Mouse (Mus musculus) macrophage (primary cell): Measurements from ENCODE around the gene Jade2. TPM values are rescaled to one million over a fixed set of nuclear protein-coding genes. Genes with fewer than 3 reads are reported as not detected.
A peak's percentile ranks its signal among the peaks of the same experiment; 100 is the strongest.

Source experiments
- H3K27ac ChIP-seq: fragments of 350-480 bp; formaldehyde crosslinking; 2 replicates; pipeline ENCODE4 v1.9.0; 2021
- H3K36me3 ChIP-seq: fragments of 350-480 bp; formaldehyde crosslinking; 2 replicates; pipeline ENCODE4 v1.9.0; 2021; ENCODE audit errors: inconsistent target
- H3K4me3 ChIP-seq: fragments of 350-480 bp; formaldehyde crosslinking; 2 replicates; pipeline ENCODE4 v1.9.0; 2021; ENCODE audit errors: inconsistent target
- H3K79me2 ChIP-seq: fragments of 350-480 bp; formaldehyde crosslinking; 2 replicates; pipeline ENCODE4 v1.9.0; 2021; ENCODE audit errors: inconsistent target
- WGBS: methylation state at CpG from one replicate; pipeline ENCODE4 v1.1.7; 2026; ENCODE audit warnings: inconsistent platforms; ENCODE audit not compliant: missing documents; 5-methylcytosine and 5-hydroxymethylcytosine counted together
- polyA plus RNA-seq: library from polyadenylated mRNA; stranded (reverse); fragments of 250-400 nt; gene quantifications from 3 replicates; pipeline ENCODE4 v1.2.4, GENCODE M21; 2018; ENCODE audit warnings: inconsistent platforms

Gene Jade2
- polyA plus RNA-seq, 1 experiment from 2014 or later, result 30.8 TPM

DNA sequence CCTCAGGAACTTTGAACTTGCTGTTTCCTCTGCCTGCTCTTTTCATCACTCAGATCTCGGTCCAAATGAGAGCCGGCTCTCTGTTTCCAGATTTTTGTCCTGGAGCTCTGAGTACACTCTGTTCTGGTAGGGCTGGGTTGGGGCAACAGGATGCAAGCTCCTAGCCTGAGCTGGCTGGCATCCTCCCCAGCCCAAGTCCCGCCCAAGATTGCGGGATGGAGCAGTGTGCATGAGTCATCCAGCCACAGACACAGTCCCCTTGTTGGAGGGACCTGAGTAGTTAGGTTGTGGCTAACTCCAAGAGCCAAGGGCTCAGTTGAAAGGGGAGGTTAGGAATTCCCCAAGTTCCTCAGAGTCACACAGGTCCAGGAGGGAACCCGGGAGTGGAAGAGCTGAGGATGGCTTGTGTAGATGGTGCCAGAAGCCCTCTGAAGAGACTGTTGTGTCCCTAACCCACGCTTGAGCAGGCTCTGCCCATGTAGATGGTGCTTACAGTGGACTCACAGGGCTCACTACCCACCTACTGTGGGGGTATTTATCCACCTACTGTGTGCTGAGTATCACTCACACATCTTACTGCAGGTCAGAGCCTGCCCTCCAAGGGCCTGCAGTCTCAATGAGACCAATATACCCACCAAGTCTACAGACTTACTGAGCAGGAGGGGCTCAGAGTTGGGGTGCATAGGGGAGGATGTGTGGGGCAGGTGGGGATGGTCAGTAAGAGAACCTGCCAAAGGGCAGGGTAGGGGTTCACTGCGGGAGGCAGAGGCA, 17.0 kb upstream of the Jade2 start:
- Histone ChIP-seq H3K4me3 (no peak overlapping the region), H3K27ac (peak overlapping the region; percentile 40), H3K36me3 (no peaks in the 10 kb centered on the region), H3K79me2 (no peaks in the 10 kb centered on the region)
- 42% methylated on average over 6 of the region's 7 CpGs for WGBS

DNA sequence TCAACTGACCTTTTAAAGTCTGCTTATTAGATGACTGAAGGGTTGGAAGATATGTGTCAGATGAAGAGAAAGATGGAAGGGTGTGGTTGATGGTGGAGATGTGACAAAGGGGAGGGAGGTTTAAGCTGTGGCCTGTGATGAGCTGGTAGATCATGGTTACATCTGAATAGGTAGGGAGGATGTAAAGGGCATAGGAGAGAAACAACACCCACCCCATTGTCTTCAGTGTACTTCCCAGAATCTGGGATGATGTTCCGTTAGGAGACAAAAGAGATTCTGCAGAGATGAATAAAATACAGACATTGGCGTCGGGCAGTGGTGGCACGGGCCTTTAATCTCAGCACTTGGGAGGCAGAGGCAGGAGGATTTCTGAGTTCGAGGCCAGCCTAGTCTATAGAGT, 15.7 kb upstream of the Jade2 start:
- Histone ChIP-seq H3K36me3 (no peaks in the 10 kb centered on the region), H3K4me3 (no peak overlapping the region), H3K27ac (no peak overlapping the region), H3K79me2 (no peaks in the 10 kb centered on the region)
- 94% methylated on average over 5 of the region's 5 CpGs for WGBS

DNA sequence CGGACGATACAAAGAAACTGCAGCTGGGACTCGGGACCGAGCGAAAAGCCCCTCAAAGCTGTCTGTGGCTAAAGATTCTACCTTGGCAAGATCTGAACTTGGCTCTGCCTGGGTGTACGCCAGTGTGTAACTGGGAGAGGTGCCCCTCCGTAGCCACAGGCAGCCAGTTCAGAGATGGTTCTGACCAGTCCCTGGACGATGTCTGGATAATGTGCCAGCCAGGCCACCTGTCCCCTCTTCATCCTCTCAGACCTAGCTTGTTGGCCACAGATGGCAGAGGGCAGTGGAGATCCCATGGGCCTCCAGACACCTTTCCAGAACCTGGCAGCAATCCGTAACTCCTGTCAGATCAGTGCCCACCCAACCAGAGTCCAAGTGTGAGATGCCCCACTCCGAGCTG, 9.8 kb upstream of the Jade2 start:
- H3K36me3 ChIP-seq, result no peaks in the 10 kb centered on the region
- no peak overlapping the region for H3K4me3 ChIP-seq
- no peak overlapping the region for H3K27ac ChIP-seq
- WGBS, result 96% methylated on average over 10 of the region's 10 CpGs
- H3K79me2 ChIP-seq, result no peaks in the 10 kb centered on the region

DNA sequence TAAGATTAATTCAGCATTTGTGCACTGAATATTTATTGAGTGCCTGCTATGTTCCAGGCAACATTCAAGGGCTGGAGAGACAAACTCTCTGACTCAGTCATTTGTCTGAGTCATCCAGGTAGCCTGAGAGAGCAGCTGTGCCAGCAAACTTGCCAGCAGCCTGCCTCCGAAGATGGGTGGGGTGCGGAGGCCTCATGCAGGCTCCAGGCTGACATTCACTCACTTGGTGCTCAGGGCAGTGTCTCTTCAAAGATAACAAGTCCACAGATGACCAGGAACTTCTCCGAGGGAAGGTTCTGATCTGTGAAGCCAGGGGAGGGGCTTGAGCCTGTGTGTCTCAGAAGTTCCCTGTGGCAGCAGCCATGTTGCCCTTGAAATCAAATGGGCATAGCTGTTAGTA, 8.6 kb upstream of the Jade2 start:
- Histone ChIP-seq H3K36me3 (no peaks in the 10 kb centered on the region), H3K27ac (no peak overlapping the region), H3K4me3 (no peak overlapping the region), H3K79me2 (no peaks in the 10 kb centered on the region)
- WGBS, result 84% methylated on average over 3 of the region's 3 CpGs

DNA sequence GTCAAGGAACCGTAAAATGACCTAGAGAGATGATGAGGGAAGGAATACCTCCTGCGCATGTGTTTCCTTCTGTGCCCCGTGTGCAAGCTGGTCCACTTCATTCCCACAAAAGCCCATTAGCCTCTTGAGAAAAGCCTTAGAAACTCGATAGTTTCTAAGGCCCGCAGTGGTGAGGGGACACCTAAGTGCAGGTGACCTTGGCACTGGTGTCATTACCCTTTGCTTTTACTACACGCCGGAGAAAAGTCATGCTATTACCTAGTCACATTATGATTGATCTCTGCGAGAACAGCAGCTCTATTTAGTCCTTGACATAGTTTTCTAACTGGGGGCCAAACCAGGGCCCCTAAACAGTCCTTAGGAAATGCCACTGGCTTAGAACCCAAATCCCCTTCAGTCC, 3.2 kb upstream of the Jade2 start:
- no peaks in the 10 kb centered on the region for H3K79me2 ChIP-seq
- H3K27ac ChIP-seq, result no peak overlapping the region
- WGBS, result 91% methylated on average over 8 of the region's 8 CpGs
- H3K4me3 ChIP-seq, result no peak overlapping the region
- no peaks in the 10 kb centered on the region for H3K36me3 ChIP-seq

DNA sequence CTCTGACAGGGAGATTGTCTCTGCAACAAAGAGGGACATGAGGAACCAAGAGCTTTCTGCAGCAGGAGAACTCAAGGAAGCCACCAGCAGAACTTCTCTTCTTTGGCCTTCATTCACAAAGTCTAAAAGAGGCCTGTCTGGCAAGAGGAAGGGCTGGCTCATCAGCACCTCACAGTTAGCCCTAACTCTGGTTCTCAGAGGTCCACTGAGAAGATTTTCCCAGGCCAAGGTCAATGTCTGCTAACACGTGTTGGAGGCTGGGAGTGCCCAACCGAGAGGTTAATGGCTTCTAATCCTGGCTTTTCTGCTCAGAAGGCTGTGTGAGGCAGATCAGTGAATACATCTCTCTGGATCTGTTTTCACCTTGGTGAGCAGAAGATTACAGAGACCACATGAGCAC, 2.1 kb upstream of the Jade2 start:
- WGBS, result 81% methylated on average over 2 of the region's 2 CpGs
- Histone ChIP-seq H3K27ac (peak overlapping the region; percentile 95), H3K79me2 (peaks cover 7% of the 10 kb centered on the region), H3K4me3 (no peak overlapping the region), H3K36me3 (no peaks in the 10 kb centered on the region)

DNA sequence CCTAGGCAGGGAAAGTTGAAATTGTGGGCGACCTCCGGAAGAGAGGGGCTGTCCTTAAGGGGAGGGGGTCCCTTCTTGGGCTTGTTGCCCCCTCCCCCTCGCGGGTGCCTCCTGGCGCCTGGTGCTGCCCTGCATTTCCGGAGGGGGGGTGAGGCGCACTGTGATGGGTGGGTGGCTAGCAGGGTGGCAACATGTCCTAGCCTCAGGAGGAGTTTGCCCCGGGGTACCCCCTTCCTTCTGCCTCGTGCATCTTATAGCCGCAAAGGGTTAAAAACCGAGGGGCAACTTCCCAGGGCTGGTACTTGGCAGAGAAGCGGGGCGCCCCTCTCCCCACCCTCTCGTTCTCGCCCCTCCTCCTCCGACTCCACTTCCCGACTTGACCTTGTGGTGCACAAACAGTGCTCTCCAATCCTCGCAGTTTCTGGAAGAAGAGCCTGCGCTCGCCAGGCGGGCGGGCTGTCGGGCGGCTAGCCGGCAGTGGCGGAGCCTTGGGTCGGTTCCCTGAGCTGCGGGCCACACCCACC, 1.1 kb upstream of the Jade2 start:
- H3K4me3 ChIP-seq, result peak overlapping the region; percentile 56
- WGBS, result 4% methylated on average over 26 of the region's 28 CpGs
- peak overlapping the region; percentile 95 for H3K27ac ChIP-seq

DNA sequence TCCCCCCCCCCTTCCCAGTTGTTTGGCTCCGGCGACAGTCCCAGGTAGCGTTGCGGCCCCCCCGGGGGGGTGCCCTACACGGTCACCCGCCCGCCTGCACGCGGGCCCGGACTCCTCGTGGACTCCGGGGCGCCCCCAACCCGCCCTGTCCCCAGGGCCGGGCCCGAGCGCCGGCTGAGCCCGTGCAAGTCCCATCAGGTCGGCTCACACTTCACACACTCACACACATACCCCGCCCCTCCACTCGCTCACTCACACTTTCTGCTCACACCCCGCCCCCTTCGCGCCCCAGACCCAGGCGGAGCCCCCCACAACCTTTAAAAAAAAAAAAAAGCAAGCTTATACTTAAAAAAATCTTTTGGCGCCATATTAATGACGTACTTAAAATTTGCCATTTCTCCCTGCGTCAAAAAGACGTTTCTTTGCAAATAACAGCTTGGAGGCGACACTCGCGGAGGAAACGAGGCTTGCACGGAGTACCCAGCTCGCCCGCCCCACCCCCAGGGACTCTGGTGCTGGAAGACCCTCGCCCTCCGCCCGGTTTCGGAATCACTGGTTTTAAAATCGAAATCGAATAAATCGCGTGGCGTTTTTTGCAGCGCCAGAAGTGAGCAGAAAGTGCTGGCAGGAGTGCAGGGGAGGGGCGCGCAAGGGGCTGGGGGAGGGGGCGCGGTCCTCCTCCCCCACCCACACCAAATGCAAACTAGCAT, 520 bp upstream of the Jade2 start:
- H3K79me2 ChIP-seq, result peaks cover 23% of the 10 kb centered on the region

More for the DNA sequence above, 1.1 kb upstream of the Jade2 start:
- Histone ChIP-seq H3K79me2 (peaks cover 17% of the 10 kb centered on the region), H3K36me3 (no peaks in the 10 kb centered on the region)

DNA sequence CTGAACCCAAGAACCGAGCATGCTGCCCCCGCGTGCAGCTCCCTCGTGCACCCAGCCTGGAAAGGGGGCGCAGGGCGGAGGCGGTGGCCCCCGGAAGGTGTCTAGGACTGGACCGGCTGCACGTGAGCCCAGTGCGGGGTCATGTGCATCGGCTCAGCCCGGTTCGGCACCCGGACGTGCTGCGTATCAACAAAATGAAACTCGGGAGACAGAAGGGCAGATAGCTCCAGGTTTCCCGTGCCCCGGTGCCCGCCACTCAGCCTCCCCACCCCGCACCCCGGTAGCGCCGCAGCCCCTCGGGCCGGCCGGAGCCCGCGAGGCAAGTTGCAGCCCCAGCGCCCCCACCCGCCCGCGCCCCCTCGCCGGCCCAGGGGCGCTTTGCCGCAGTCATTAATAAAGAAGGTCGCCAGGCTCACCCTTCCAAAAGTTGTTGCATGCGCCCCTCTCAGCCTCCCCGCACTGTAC, 805 bp downstream of the Jade2 start:
- peak overlapping the region; percentile 75 for H3K27ac ChIP-seq
- peak overlapping the region; percentile 56 for H3K4me3 ChIP-seq
- peaks cover 37% of the 10 kb centered on the region for H3K79me2 ChIP-seq
- under 1% methylated on average over 39 of the region's 41 CpGs for WGBS
- H3K36me3 ChIP-seq, result no peaks in the 10 kb centered on the region

More for the DNA sequence above, 520 bp upstream of the Jade2 start:
- Histone ChIP-seq H3K4me3 (peak overlapping the region; percentile 56), H3K27ac (peak overlapping the region; percentile 95), H3K36me3 (no peaks in the 10 kb centered on the region)
- 3% methylated on average over 46 of the region's 52 CpGs for WGBS

DNA sequence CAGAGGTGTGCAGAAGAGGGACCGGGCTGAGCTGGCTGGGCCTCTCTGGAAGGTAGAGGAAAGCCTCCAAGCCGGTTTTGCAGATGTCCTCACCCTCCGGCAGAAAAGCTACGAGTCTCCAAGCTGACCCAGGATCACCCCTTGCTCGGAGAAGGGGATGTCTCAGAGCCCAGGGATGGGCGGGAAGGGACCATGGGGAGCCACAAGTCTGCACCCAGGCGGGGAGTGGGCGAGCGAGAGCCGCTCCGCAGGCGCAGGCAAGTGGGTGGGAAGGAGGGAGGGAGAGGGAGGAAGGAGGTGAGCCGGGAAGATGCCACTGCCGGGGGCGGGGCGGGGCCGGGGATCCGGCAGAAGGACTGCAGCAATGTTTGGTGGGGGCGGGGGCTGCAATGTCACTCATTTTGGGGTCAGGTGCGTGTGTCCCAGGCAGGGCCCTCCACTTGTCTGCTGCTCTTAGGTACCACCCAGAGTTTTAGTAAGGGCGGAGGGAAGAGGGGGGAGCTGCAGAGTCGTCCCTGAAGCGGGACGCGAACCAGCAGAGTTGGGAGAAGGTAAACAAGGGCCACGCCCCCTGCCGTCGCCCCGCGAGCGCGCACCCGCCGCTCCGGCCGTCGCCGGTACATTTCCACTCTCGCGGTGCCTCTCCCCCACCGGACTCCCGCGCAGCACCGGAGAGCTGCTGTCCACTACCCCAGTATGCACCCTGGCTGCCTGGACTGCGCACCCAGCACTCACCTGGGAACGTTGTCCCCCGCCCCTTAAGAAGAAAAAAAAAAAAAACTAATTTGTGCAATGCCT, 1.4 kb downstream of the Jade2 start:
- no peaks in the 10 kb centered on the region for H3K36me3 ChIP-seq
- WGBS, result 2% methylated on average over 43 of the region's 47 CpGs
- H3K4me3 ChIP-seq, result peak overlapping the region; percentile 56
- H3K27ac ChIP-seq, result peak overlapping the region; percentile 75
- peaks cover 43% of the 10 kb centered on the region for H3K79me2 ChIP-seq

DNA sequence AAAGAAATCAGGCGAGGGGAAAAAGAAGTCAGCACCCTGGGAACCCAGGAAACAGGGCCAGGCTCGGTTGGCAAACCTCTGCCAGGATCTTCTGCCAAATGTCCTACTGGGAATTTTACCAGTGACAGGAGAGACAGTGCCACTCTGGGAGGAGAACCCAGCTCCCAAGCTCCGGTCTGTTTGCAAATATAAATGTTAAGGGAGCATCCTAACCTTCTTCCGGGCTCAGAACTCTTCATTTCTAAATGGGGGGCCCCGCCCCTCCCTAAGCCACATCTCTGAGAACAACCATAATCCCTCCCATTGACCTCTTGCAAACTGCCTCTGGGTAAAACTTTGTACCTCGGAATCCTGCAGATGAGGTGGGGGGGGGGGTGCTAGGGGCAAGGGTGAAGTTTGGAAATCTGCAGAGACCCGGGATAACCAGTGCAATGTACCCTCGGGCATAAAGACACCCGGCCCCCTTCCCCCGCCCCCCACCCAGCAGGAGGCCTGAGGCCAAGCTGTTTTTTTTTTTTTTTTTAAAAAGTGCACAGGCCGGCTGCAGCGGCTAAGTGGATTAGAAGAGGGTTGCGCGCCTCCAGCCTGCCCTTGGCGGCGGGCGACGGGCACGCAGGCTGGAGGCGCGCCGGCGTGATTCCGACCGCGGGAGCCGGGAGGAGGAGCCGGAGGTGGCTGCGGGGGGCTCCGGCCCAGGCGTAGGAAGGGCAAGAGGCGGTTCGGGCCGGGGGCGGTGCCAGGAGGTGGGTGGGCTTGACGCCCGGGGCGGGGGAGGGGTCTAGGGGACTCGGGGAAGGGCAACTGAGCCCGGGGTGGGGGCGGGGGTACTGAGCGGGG, 2.3 kb downstream of the Jade2 start:
- H3K27ac ChIP-seq, result peak overlapping the region; percentile 75
- peaks cover 51% of the 10 kb centered on the region for H3K79me2 ChIP-seq
- 17% methylated on average over 16 of the region's 42 CpGs for WGBS
- no peaks in the 10 kb centered on the region for H3K36me3 ChIP-seq
- H3K4me3 ChIP-seq, result peak overlapping the region; percentile 56

DNA sequence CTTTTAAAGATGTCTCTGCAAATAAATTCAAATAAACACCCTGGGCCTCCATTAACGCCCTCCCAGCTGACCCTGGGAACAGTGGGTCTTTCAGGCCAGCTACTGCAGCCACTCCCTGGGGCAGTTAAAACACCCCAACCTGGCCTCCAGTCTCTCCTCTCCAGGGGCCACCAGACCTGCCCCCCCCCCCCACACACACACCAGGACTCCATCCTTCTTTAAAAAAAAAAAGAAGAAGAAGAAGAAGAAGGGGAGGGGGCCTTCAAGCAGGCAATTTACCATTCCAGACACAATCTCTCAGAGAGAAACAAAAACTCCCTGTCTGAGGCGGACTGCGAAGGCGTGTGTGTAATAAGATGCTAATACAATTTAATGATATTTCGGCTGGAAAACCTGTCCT, 4.9 kb downstream of the Jade2 start:
- WGBS, result 98% methylated on average over 5 of the region's 5 CpGs
- Histone ChIP-seq H3K36me3 (peaks cover 15% of the 10 kb centered on the region), H3K27ac (no peak overlapping the region), H3K4me3 (no peak overlapping the region), H3K79me2 (peaks cover 63% of the 10 kb centered on the region)

DNA sequence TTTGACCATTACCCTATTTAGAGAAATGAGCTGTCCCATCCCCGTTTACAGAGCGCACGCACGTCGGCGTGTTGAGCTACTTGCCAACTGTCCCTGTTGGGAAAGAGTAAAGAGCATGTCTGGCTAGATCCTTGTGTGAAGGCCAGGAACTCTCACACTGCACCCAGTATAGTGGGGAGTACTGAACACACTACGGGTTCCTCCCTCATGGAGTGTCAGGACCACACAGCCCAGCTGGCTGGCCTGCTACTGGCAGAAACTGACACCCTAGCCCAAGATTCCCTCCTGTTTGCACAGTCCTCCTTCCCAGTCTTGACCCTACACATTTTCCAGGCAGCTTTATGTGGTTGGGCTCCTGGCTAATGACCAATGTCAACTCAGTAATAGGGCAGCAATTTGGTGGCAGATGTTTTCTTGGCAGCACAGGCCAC, 5.3 kb downstream of the Jade2 start:
- 90% methylated on average over 7 of the region's 7 CpGs for WGBS
- H3K79me2 ChIP-seq, result peaks cover 63% of the 10 kb centered on the region
- H3K4me3 ChIP-seq, result no peak overlapping the region
- no peak overlapping the region for H3K27ac ChIP-seq
- peaks cover 19% of the 10 kb centered on the region for H3K36me3 ChIP-seq
